Mouse (Mus musculus) fibroblast of lung, adult 2 months (primary cell): ENCODE measurements around the gene Siva1.

Source experiments
- DNase-seq: peaks from one replicate; pipeline ENCODE4 v3.0.0-alpha.2; 2011; ENCODE audit warnings: low read depth

Gene Siva1

DNA sequence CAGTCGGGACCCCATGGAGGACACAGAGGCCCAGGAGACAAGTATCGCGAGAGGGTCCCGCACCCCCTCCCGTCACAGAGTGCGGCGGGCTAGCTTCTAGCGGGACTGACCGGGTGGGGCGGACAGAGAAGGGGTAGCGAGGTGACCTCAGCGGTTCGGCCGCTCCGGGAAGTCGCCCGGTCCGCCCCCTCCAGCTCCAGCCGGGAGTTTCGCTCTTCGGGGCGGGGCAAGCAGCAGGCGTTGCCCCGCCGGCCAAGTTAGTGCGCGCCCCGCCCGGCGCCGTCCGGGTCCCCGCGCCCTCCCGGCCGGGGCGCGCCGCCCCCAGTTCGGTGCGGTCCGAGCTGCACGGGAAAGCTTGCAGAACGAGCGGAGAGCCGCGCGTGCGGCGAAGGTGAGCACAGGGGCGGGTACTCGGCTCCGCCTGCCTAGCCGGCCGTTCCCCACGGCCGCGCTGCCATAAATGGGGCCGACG lies 34.1 kb downstream of the Siva1 start, which contains the start of gene Zbtb42:
TSS of gene Zbtb42 (plus strand) at position 274 of the 472 bp plus-strand sequence.
- no peak for DNase-seq

DNA sequence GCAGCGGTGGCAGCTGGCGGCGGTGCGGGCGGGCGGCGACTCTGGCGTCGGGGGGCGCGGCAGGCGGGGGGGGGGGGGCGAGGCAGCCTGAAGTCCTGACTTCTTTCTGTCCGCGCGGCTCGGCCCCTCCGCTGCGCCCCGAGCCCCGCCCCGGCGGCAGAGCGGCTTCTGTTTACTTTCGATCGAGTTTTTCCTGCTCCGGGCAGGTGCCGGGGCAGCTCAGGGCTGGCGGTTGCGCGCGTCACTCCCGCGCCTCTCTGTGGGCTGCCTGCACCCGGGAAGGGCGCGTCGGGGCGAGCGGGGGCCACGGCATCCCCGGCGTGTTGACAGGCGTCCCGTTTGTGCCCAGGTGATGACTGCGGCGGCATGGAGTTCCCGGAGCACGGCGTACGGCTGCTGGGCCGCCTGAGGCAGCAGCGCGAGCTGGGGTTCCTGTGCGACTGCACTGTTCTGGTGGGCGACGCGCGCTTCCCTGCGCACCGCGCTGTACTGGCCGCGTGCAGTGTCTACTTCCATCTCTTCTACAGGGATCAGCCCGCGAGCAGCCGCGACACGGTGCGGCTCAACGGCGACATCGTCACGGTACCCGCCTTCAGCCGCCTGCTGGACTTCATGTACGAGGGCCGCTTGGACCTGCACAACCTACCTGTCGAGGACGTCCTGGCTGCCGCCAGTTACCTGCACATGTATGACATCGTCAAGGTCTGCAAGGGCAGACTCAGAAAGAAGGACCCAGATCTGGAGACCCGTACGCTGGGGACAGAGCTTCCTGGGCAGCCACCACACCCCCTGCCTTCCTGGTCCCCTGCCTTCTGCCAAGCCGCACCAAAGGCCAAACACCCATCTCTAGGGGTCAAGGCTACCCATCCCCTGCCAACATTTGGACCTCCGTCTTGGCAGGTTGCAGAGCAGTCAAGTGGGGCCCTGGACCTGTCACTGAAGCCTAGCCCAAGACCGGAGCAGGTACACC lies 34.8 kb downstream of the Siva1 start:
- no peak for DNase-seq

DNA sequence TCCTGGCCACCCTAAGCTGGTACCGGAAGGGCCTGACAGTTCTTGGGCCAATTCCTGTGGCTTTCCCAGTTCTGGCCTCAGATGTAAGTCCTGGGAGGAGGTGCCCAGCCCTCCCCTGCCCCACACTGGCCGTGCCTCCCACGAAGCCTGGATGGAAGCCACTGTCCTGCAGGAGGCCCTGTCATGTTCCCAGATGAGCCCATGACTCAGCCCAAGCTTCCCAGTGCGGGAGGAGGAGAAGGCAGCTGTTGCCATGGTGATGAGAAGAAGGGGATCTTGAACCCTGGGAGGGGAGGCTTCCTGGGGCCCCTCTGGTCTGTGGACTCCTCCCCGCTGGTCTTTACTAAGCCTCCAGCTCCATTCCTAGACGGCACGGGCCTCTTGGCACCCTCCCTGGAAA lies 38.9 kb downstream of the Siva1 start:
- no peak for DNase-seq

DNA sequence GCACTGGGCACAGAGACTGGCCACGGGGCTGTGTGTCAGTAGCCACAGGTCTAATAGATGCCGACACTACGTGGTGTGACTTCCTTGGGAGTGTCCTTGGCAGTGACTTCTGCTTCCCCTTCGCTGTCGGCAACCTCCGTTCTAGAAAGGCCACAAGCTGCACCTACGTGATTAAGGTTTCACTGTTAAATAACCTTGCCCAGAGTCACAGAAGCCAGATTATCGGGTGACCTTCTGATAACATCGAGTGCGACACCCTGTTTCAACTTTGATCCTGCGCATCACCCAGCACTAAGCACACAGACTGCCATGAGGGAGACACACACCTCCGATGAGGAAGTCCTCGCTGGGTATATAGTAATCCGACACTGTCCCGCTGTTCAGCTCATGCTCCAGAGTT lies 44.0 kb downstream of the Siva1 start:
- DNase-seq = no peak

DNA sequence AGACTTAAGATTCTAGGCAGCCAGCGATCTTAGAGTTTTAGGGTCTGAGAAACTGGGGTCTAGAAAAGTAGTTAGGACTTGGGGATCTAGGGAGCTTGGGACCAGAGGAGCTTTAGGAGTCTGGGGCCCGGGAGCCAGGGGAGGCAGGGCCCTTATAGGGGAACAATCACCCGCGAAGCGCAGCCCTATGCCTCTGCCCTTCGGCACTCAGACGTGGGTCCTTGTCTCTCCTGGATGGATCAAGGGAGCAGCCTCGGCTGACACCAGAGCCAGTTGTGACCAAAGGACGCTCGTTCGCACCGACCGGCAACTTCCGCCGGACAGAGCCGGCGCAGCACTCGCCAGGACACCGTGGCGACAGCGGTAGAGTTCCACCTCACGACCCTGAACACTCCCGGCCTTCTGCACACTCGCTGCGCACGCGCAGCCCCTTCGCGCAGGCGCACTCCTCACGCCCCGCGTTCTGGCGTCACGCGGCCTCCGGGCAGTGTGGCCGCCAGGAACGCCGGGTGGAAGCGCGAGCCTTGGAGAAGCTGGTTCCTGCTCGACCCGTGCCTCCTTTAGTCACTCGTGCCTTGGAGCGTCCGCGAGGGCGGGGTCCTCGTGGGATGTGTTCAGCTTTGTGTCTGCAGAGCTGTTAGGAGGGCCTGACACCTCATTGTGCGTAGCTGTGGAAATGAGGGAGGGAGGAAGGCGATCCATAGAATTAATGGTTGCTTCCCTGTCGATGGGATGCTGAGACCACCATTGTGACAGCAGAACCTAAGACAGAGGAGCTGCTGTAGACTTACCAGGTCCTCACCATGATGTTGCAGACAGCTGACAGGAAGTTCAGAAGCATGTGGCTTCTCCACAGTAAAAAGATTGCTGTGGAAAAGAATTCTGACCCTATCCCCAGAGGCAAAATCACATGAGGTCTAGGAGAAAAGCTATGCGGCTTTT lies 49.0 kb downstream of the Siva1 start:
- DNase-seq = peak; percentile 82

DNA sequence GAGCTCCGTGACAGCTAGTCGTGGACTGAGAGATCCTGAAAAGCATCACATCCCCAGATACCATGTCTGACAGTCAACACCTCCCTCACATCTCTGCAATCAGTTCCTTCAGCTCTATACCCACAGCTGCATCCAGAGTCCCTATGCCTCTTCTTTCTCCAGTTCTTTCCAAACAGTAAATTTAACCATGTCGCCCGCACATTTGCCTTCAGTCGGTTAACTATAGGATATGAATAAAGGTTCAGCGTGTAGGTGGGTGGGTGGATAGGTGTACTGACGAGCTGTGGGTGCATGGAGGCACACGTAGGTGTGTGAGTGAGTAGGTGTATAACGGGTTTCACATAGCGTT lies 49.6 kb downstream of the Siva1 start:
- DNase-seq = no peak

DNA sequence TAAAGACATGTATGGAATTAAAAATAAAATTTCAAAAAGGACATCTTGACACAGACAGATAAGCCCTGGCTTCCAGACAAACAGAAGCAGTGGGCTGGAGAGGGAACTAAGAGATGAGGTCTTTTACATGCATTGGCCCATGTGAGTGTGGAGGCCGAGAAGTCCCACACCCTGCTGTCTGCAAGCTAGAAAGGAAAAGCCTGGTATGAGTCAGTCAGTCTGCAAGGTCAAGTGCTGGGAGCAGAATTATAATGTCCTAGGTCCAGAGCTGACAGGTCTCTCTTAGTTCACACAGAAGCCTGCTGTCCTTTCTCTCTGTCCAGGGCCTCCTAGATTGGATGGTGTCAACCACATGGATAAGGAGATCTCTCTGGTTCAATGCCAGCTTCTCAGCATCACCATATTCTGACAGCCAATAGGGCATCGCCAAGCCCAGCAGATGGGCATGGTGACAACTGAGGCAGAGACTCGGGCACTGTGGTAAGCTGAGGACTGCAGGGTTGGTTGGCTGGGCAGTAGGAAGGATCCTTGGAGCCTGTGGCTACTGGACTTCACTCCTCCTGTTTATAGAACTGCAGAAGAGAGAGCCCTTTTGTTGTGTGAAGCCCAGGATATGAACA lies 52.4 kb downstream of the Siva1 start:
- DNase-seq = no peak
